ENCODE assay signal across 8 mouse cellular contexts in genomic region chr8:83995973-83996372, GRCm38 (mm10). TPM values are rescaled to one million over a fixed set of nuclear protein-coding genes. Genes with fewer than 3 reads are reported as not detected.
DNase-seq lines count a peak whose midpoint lies in the region; ATAC-seq and TF ChIP-seq lines count a peak whose summit lies in the region.

No protein-coding gene starts in this region.

- no peaks in the 10 kb centered on the region for H3K9me3 ChIP-seq in heart, embryonic 16.5 days (replicated peaks; ENCODE audit: control insufficient read depth, low read length)

- TF ChIP-seq POLR2A in kidney, adult 2 months (IDR thresholded peaks at IDR 0.05; ENCODE audit: low read depth, low read length) = no peak
- TF ChIP-seq POLR2A in brain, embryonic 14.5 days (IDR thresholded peaks at IDR 0.05; ENCODE audit: borderline replicate concordance, extremely low read depth, insufficient read depth, insufficient read length, poor library complexity, severe bottlenecking) = no peak

- no peaks in the 10 kb centered on the region for H3K27me3 ChIP-seq in kidney, adult 2 months (replicated peaks; ENCODE audit: control insufficient read depth, insufficient read depth, low read length)
- H3K27me3 ChIP-seq in heart, embryonic 16.5 days (ENCODE audit: control insufficient read depth, insufficient read depth, low read length) = no peaks in the 10 kb centered on the region

- peaks cover 6% of the 10 kb centered on the region; the same call in 1 of the 2 replicates for H3K79me2 ChIP-seq in macrophage (ENCODE audit: inconsistent target)

- WGBS in kidney, adult 2 months = 38% methylated on average over 12 of the region's 12 CpGs
- WGBS in heart, embryonic 16.5 days = 29% methylated on average over 12 of the region's 12 CpGs
- 37% methylated on average over 10 of the region's 12 CpGs for WGBS in macrophage (ENCODE audit: missing documents)

- no peak for TF ChIP-seq CTCF in kidney, adult 2 months (conservative IDR thresholded peaks at IDR 0.05; ENCODE audit: insufficient read depth, insufficient read length, low read depth, low read length)
- no peak for TF ChIP-seq CTCF in brain, embryonic 14.5 days (IDR thresholded peaks at IDR 0.05; ENCODE audit: borderline replicate concordance, extremely low read depth, insufficient read depth, insufficient read length)

- H3K4me1 ChIP-seq in kidney, adult 2 months (ENCODE audit: control insufficient read depth, insufficient read depth, low read length) = peaks cover 7% of the 10 kb centered on the region; the same call in 1 of the 2 replicates
- H3K4me1 ChIP-seq in heart, embryonic 16.5 days (ENCODE audit: control insufficient read depth, insufficient read depth, low read length) = peaks cover 20% of the 10 kb centered on the region

- peak; percentile 40 for DNase-seq in kidney, adult 9 months
- DNase-seq in kidney, adult 2 months = no peak
- DNase-seq in brain, embryonic 14.5 days (ENCODE audit: low read depth) = peak; percentile 14
- DNase-seq in T-cell, adult 2 months (ENCODE audit: low spot score) = no peak
- no peak for DNase-seq in lung, postnatal 10 days
- DNase-seq in gastrocnemius, postnatal 14 days = no peak

- no peaks in the 10 kb centered on the region for H3K36me3 ChIP-seq in kidney, adult 2 months (ENCODE audit: control insufficient read depth, insufficient read depth, low read length)
- H3K36me3 ChIP-seq in heart, embryonic 16.5 days (ENCODE audit: control insufficient read depth, insufficient read depth) = peaks cover 45% of the 10 kb centered on the region
- peaks cover 3% of the 10 kb centered on the region; the same call in 1 of the 2 replicates for H3K36me3 ChIP-seq in macrophage (ENCODE audit: inconsistent target)

- no peak overlapping the region; the same call in 1 of the 2 replicates for H3K4me3 ChIP-seq in kidney, adult 2 months (ENCODE audit: insufficient read depth, low read depth, low read length)
- peak overlapping the region; percentile 88 for H3K4me3 ChIP-seq in heart, embryonic 16.5 days (ENCODE audit: low read length)
- peak overlapping the region; percentile 36; the same call in 1 of the 2 replicates for H3K4me3 ChIP-seq in macrophage (ENCODE audit: inconsistent target)

- peak overlapping the region; percentile 97 for H3K4me2 ChIP-seq in heart, embryonic 16.5 days (ENCODE audit: low read depth, low read length)

- peak overlapping the region; percentile 92 for H3K9ac ChIP-seq in heart, embryonic 16.5 days (ENCODE audit: low read length)

- no peak for ATAC-seq in heart, embryonic 16.5 days (replicated peaks; ENCODE audit: extremely low read depth, insufficient read depth, low FRiP score)

- intact Hi-C loops in gastrocnemius, postnatal 14 days (cut with DNase I; ENCODE audit: low total_unique reads) = no loop called here

- no peak overlapping the region; the same call in 1 of the 2 replicates for H3K27ac ChIP-seq in kidney, adult 2 months (ENCODE audit: insufficient read depth, low read depth, low read length)
- H3K27ac ChIP-seq in heart, embryonic 16.5 days (ENCODE audit: low read length) = peak overlapping the region; percentile 97
- H3K27ac ChIP-seq in macrophage = no peak overlapping the region

RNA-seq across cellular contexts. Expression of gene Samd1, which starts 1.5 kb away (rescaled TPM):
- polyA plus RNA-seq in kidney, adult 2 months (2012; rRNA removed) = 37.2 and 44.5 TPM in 2 replicates
- 87.5 and 93.8 TPM in 2 replicates for polyA plus RNA-seq in brain, embryonic 14.5 days (2012; rRNA removed)
- polyA plus RNA-seq in heart, embryonic 16.5 days (2015; fragmentation: Nextera tagmentation; extraction: Ambion mirVana) = 5.4 and 6.0 TPM in 2 replicates
- 100 to 1,000 TPM in 2 of 26 experiments, 10 to 100 TPM in 21, 1 to 10 TPM in 3; 6.4 to 119 (median 41.6) TPM for total RNA-seq in macrophage (2018; cell fraction: chromatin; rRNA removed)
- total RNA-seq in macrophage (2018; cell fraction: cytosol; rRNA removed) = 10 to 100 TPM; 10.9 to 33.8 (median 25.4) TPM
- 10 to 100 TPM; 12.1 to 87.1 (median 40.9) TPM for total RNA-seq in macrophage (2018; cell fraction: nucleus; rRNA removed)
- 25.5 to 39.0 TPM (median 26.7 TPM) in 3 replicates for polyA plus RNA-seq in macrophage (2018)
- total RNA-seq in gastrocnemius, postnatal 14 days (2021) = 10 to 100 TPM; 17.8 to 22.1 TPM

RNA-seq across cellular contexts. Expression of gene 1700067K01Rik, which starts 5.3 kb away (rescaled TPM):
- polyA plus RNA-seq in kidney, adult 2 months (2012; rRNA removed) = 5.1 and 7.0 TPM in 2 replicates
- 0.27 and 0.37 TPM in 2 replicates for polyA plus RNA-seq in brain, embryonic 14.5 days (2012; rRNA removed)
- 0.89 and 1.1 TPM in 2 replicates for polyA plus RNA-seq in heart, embryonic 16.5 days (2015; fragmentation: Nextera tagmentation; extraction: Ambion mirVana)
- 1 to 10 TPM in 6 of 26 experiments, under 1 TPM in 2, not detected in 18; 0.68 to 3.9 (median 1.9) TPM for total RNA-seq in macrophage (2018; cell fraction: chromatin; rRNA removed)
- under 1 TPM in 1 of 26 experiments, not detected in 25; 0.22 TPM for total RNA-seq in macrophage (2018; cell fraction: cytosol; rRNA removed)
- total RNA-seq in macrophage (2018; cell fraction: nucleus; rRNA removed) = 1 to 10 TPM in 8 of 26 experiments, under 1 TPM in 2, not detected in 16; 0.68 to 3.8 (median 1.3) TPM
- not detected in 3 replicates for polyA plus RNA-seq in macrophage (2018)
- total RNA-seq in gastrocnemius, postnatal 14 days (2021) = not detected

RNA-seq across cellular contexts. Expression of gene 2210011C24Rik, which starts 16.0 kb away (rescaled TPM):
- polyA plus RNA-seq in kidney, adult 2 months (2012; rRNA removed) = 9.1 and 14.3 TPM in 2 replicates
- 0.07 and 0.35 TPM in 2 replicates for polyA plus RNA-seq in brain, embryonic 14.5 days (2012; rRNA removed)
- polyA plus RNA-seq in heart, embryonic 16.5 days (2015; fragmentation: Nextera tagmentation; extraction: Ambion mirVana) = 0.21 and 0.49 TPM in 2 replicates
- 1 to 10 TPM in 18 of 26 experiments, under 1 TPM in 2, not detected in 6; 0.49 to 7.5 (median 2.0) TPM for total RNA-seq in macrophage (2018; cell fraction: chromatin; rRNA removed)
- 1 to 10 TPM; 1.4 to 9.1 (median 3.5) TPM for total RNA-seq in macrophage (2018; cell fraction: cytosol; rRNA removed)
- 1 to 10 TPM in 21 of 26 experiments, under 1 TPM in 3, not detected in 2; 0.72 to 10.0 (median 2.1) TPM for total RNA-seq in macrophage (2018; cell fraction: nucleus; rRNA removed)
- 1.9 to 5.2 TPM (median 2.9 TPM) in 3 replicates for polyA plus RNA-seq in macrophage (2018)
- total RNA-seq in gastrocnemius, postnatal 14 days (2021) = 1 to 10 TPM; 2.9 to 4.2 TPM

RNA-seq across cellular contexts. Expression of gene Prkaca, which starts 23.2 kb away (rescaled TPM):
- 88.3 and 95.6 TPM in 2 replicates for polyA plus RNA-seq in kidney, adult 2 months (2012; rRNA removed)
- 121 and 143 TPM in 2 replicates for polyA plus RNA-seq in brain, embryonic 14.5 days (2012; rRNA removed)
- polyA plus RNA-seq in heart, embryonic 16.5 days (2015; fragmentation: Nextera tagmentation; extraction: Ambion mirVana) = 258 and 282 TPM in 2 replicates
- total RNA-seq in macrophage (2018; cell fraction: chromatin; rRNA removed) = 10 to 100 TPM in 9 of 26 experiments, 1 to 10 TPM in 17; 2.1 to 17.5 (median 6.5) TPM
- total RNA-seq in macrophage (2018; cell fraction: cytosol; rRNA removed) = 10 to 100 TPM; 53.6 to 92.3 (median 75.5) TPM
- 10 to 100 TPM; 11.1 to 45.7 (median 24.4) TPM for total RNA-seq in macrophage (2018; cell fraction: nucleus; rRNA removed)
- 59.2 to 70.1 TPM (median 67.5 TPM) in 3 replicates for polyA plus RNA-seq in macrophage (2018)
- 100 to 1,000 TPM; 319 to 324 TPM for total RNA-seq in gastrocnemius, postnatal 14 days (2021)

RNA-seq across cellular contexts. Expression of gene Palm3, which starts 25.3 kb away (rescaled TPM):
- polyA plus RNA-seq in kidney, adult 2 months (2012; rRNA removed) = 7.8 and 7.9 TPM in 2 replicates
- polyA plus RNA-seq in brain, embryonic 14.5 days (2012; rRNA removed) = 1.3 and 3.7 TPM in 2 replicates
- 1.5 and 2.7 TPM in 2 replicates for polyA plus RNA-seq in heart, embryonic 16.5 days (2015; fragmentation: Nextera tagmentation; extraction: Ambion mirVana)
- under 1 TPM in 1 of 26 experiments, not detected in 25; 0.35 TPM for total RNA-seq in macrophage (2018; cell fraction: chromatin; rRNA removed)
- total RNA-seq in macrophage (2018; cell fraction: cytosol; rRNA removed) = under 1 TPM in 4 of 26 experiments, not detected in 22; 0.05 to 0.97 (median 0.46) TPM
- not detected for total RNA-seq in macrophage (2018; cell fraction: nucleus; rRNA removed)
- polyA plus RNA-seq in macrophage (2018) = 0.07 TPM in 1 of 3 replicates, not detected in the others
- under 1 TPM; 0.25 to 0.51 TPM for total RNA-seq in gastrocnemius, postnatal 14 days (2021)

Comparison
In these comparisons a context has a peak if more than half of its experiments do, and no peak if none do; other contexts are left out.
1. DNase-seq: peak in kidney, adult 9 months (single experiment) and brain, embryonic 14.5 days (single experiment); none in kidney, adult 2 months (single experiment), T-cell, adult 2 months (single experiment), lung, postnatal 10 days (single experiment) and gastrocnemius, postnatal 14 days (single experiment).